Mouse (Mus musculus): Measurements from ENCODE around the gene Gm4340.
"Not testable (repeated sequence)": the region's sequence is repeated elsewhere in the genome, so short reads cannot be mapped to it uniquely, and the experiment has no call there.

The Gm4340 gene

DNA sequence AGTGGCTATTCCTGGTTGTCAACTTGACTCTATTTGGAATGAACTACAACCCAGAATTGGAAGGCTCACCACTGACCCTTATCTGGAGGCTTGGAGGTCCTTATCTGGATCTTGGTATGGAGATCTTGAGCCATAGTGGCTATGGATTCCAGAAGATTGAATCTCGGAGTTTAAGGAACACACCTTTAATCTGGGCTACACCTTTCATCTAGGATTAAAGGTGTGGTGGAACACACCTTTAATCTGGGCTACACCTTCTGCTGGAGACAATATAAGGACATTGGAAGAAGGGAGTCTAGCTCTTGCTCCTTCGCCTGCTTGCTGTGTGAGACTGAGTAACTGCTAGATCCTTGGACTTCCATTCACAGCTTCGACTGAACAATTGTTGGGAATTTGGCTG lies at the start of gene Gm4340:
Gene Gm4340, plus strand, starts transcription at position 301 of the 400 bp plus-strand sequence.
- not testable (repeated sequence) for DNase-seq (ENCODE audit: low read depth)

DNA sequence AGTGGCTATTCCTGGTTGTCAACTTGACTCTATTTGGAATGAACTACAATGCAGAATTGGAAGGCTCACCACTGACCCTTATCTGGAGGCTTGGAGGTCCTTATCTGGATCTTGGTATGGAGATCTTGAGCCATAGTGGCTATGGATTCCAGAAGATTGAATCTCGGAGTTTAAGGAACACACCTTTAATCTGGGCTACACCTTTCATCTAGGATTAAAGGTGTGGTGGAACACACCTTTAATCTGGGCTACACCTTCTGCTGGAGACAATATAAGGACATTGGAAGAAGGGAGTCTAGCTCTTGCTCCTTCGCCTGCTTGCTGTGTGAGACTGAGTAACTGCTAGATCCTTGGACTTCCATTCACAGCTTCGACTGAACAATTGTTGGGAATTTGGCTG lies 42.6 kb upstream of the Gm4340 start, which contains the start of gene Gm6763:
Gene Gm6763, plus strand, starts transcription at position 301 of the 400 bp plus-strand sequence.
- DNase-seq (ENCODE audit: low read depth): not testable (repeated sequence)

DNA sequence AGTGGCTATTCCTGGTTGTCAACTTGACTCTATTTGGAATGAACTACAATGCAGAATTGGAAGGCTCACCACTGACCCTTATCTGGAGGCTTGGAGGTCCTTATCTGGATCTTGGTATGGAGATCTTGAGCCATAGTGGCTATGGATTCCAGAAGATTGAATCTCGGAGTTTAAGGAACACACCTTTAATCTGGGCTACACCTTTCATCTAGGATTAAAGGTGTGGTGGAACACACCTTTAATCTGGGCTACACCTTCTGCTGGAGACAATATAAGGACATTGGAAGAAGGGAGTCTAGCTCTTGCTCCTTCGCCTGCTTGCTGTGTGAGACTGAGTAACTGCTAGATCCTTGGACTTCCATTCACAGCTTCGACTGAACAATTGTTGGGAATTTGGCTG lies 34.1 kb upstream of the Gm4340 start, which contains the start of gene Gm8764:
Gene Gm8764, plus strand, starts transcription at position 301 of the 400 bp plus-strand sequence.
- DNase-seq (ENCODE audit: low read depth): not testable (repeated sequence)

DNA sequence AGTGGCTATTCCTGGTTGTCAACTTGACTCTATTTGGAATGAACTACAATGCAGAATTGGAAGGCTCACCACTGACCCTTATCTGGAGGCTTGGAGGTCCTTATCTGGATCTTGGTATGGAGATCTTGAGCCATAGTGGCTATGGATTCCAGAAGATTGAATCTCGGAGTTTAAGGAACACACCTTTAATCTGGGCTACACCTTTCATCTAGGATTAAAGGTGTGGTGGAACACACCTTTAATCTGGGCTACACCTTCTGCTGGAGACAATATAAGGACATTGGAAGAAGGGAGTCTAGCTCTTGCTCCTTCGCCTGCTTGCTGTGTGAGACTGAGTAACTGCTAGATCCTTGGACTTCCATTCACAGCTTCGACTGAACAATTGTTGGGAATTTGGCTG lies 25.6 kb upstream of the Gm4340 start, which contains the start of gene Gm21304:
Gene Gm21304, plus strand, starts transcription at position 301 of the 400 bp plus-strand sequence.
- DNase-seq (ENCODE audit: low read depth): not testable (repeated sequence)

DNA sequence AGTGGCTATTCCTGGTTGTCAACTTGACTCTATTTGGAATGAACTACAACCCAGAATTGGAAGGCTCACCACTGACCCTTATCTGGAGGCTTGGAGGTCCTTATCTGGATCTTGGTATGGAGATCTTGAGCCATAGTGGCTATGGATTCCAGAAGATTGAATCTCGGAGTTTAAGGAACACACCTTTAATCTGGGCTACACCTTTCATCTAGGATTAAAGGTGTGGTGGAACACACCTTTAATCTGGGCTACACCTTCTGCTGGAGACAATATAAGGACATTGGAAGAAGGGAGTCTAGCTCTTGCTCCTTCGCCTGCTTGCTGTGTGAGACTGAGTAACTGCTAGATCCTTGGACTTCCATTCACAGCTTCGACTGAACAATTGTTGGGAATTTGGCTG lies 17.1 kb upstream of the Gm4340 start, which contains the start of gene Gm21312:
Gene Gm21312, plus strand, starts transcription at position 301 of the 400 bp plus-strand sequence.
- DNase-seq (ENCODE audit: low read depth): not testable (repeated sequence)

DNA sequence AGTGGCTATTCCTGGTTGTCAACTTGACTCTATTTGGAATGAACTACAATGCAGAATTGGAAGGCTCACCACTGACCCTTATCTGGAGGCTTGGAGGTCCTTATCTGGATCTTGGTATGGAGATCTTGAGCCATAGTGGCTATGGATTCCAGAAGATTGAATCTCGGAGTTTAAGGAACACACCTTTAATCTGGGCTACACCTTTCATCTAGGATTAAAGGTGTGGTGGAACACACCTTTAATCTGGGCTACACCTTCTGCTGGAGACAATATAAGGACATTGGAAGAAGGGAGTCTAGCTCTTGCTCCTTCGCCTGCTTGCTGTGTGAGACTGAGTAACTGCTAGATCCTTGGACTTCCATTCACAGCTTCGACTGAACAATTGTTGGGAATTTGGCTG lies 8.6 kb upstream of the Gm4340 start, which contains the start of gene Gm20765:
Gene Gm20765, plus strand, starts transcription at position 301 of the 400 bp plus-strand sequence.
- DNase-seq (ENCODE audit: low read depth): not testable (repeated sequence)

DNA sequence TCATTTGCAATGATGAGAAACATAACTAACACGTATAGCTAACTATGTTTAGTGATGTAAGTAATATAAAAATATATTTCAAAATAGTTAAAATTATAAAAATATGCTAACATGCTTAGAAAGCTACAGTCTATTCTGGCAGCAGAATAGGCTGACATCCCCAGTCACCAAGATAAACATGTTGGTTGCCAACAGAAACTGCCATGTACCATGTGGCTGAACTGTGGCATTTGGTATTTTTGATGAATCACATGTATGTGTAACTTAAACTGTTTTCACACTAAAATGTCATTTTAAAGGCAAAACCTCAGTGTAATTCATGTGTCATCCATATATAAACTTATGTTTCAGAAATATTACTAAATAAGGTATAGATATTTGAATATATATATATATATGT lies 15.8 kb downstream of the Gm4340 start:
- DNase-seq (ENCODE audit: low read depth): no peak

DNA sequence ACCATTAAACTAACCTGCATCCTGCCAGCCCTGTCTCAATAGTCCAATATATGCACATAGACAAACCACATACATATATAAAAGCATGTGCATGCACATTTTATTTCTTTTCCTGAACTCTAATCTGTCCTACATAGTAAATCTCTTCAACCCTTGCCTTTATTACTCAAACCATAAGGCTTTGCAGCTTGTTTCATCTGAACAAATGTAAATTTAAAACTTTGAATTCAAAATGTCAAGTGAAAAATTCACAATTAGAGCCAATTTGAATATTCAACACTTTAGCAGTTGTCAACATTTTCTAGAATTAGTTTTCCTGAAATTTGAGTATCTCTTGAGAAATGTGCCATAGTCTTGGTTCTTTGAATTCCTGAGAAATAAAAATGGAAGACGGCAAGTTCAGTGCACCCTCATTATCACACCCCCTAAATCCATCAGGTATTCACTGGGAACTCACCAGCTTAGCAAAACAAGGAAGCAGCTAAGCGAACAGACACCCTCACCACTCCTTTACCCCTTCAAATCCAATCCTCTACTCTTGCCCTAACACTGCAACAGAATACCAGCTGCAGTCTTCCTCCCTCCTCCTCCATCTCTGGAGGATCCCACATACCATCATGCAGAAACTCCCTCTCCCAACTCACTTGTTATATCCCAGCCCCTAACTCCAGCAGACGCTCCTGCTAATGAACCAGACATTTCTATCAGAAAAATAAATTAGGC lies 16.6 kb downstream of the Gm4340 start:
- no peak for DNase-seq (ENCODE audit: low read depth)

DNA sequence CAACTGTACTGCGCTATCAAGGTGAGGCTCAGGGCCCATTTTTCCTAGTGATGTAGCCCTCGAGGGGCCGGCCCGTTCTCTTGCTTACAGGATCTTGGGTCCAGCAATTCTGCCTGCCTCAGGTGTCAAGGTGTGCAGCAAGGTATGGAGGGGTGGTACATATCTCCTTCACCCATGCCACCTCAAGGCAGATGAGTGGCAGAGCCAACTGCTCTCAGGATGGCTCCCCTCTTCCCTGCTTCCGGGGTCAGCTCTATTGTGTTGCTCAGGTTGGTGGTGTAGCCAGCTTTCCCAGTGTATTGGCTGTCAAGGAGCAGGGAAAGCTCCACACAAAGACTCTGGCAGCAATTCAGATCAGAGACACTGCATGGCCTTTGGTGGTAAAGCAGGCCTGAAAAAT lies 20.7 kb downstream of the Gm4340 start:
- DNase-seq (ENCODE audit: low read depth): no peak

DNA sequence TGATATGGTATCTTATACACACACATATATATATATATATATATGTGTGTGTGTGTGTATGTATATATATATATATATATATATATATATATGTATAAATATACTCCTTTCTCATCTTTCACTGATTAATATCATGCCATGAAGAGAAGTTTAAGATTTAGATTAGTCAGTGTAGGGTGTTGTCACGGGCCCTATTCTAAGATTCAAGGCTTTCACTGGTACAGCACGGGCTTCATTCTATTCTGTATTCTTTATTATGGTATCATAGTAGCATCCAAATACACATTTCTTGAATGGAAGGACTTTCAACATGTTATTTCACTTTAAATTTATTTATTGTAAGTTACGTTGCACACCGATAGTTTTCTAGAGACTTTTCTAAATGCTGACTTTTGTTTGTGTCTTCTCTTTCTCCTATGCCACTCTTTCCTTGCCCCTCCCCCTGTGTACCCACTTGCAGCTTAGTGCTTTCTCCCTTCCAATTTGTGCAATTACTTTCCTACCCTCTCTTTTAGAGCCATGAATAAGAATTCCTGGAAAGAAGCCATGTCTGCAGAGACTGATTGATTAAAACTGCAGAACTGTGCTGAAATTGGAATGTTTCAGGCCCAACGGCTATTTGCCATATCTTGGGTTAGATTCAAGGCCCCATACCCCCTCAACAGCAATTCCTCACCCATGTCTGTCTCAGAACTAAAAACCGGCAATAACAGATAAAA lies 26.6 kb downstream of the Gm4340 start:
- no peak for DNase-seq (ENCODE audit: low read depth)
